Mouse (Mus musculus) intestine, postnatal 0 days (tissue): Measurements from ENCODE around the gene 1700042G07Rik. TPM values are rescaled to one million over a fixed set of nuclear protein-coding genes. Genes with fewer than 3 reads are reported as not detected.
A peak's percentile ranks its signal among the peaks of the same experiment; 100 is the strongest.

Experiments used
- ATAC-seq: fragments of 200-750 bp; cut with Nextera tagmentation; 2 replicates; pipeline ENCODE4 v1.8.0; 2017; ENCODE audit warnings: mild to moderate bottlenecking, moderate TSS enrichment, moderate library complexity
- H3K27ac ChIP-seq: fragments of 300-500 bp; sonication (generic); 2 replicates; pipeline ENCODE4 v1.5.1; 2014; ENCODE audit warnings: mild to moderate bottlenecking, low read depth, low read length, moderate library complexity
- H3K27me3 ChIP-seq: fragments of 300-500 bp; sonication (generic); replicated peaks from 2 replicates; pipeline ENCODE4 v1.6.1; 2014; ENCODE audit warnings: low read length, mixed read lengths; ENCODE audit not compliant: control insufficient read depth, insufficient read depth
- H3K36me3 ChIP-seq: fragments of 300-500 bp; sonication (generic); 2 replicates; pipeline ENCODE4 v1.6.1; 2014; ENCODE audit warnings: mild to moderate bottlenecking, moderate library complexity; ENCODE audit not compliant: control insufficient read depth, insufficient read depth
- H3K4me1 ChIP-seq: fragments of 300-500 bp; sonication (generic); replicated peaks from 2 replicates; pipeline ENCODE4 v1.6.1; 2014; ENCODE audit warnings: antibody characterized with exemption, low read length, mixed read lengths; ENCODE audit not compliant: control insufficient read depth, insufficient read depth
- H3K4me2 ChIP-seq: fragments of 300-500 bp; sonication (generic); replicated peaks from 2 replicates; pipeline ENCODE4 v1.6.1; 2014; ENCODE audit warnings: low read depth, mild to moderate bottlenecking, moderate library complexity
- H3K4me3 ChIP-seq: fragments of 300-500 bp; sonication (generic); 2 replicates; pipeline ENCODE4 v1.5.1; 2014; ENCODE audit warnings: low read depth, low read length
- H3K9ac ChIP-seq: fragments of 300-500 bp; sonication (generic); 2 replicates; pipeline ENCODE4 v1.6.1; 2014; ENCODE audit warnings: mild to moderate bottlenecking, low read depth, low read length
- H3K9me3 ChIP-seq: fragments of 300-500 bp; sonication (generic); 2 replicates; pipeline ENCODE4 v1.6.1; 2016; ENCODE audit warnings: mixed run types; ENCODE audit not compliant: control insufficient read depth
- CTCF ChIP-seq: sonication (generic); IDR thresholded peaks from 2 replicates; pipeline ENCODE4 v1.5.1; 2016; ENCODE audit warnings: low read depth, mild to moderate bottlenecking, control low read depth, antibody characterized with exemption, moderate library complexity
- WGBS: fragments of 180-500 bp; shearing (Covaris S2); extraction: QIAGEN DNeasy Blood & Tissue Kit; methylation state at CpG from one replicate; pipeline ENCODE4 v1.1.7; 2014; 5-methylcytosine and 5-hydroxymethylcytosine counted together
- polyA plus RNA-seq: library from polyadenylated mRNA; unstranded; fragments of >200 nt; fragmentation: Nextera tagmentation; extraction: Ambion mirVana; gene quantifications from 2 replicates; pipeline ENCODE4 v1.2.1, GENCODE M21; 2015

1700042G07Rik gene
- polyA plus RNA-seq, 1 experiment from 2014 or later = not detected

- TF ChIP-seq CTCF = peak; percentile 72
- ATAC-seq = no peak
- Histone ChIP-seq H3K36me3 (peaks cover 36% of the 10 kb centered on the region), H3K27me3 (no peaks in the 10 kb centered on the region), H3K27ac (no peak overlapping the region), H3K4me2 (no peak overlapping the region), H3K4me1 (no peaks in the 10 kb centered on the region), H3K4me3 (no peak overlapping the region), H3K9ac (no peak overlapping the region), H3K9me3 (no peaks in the 10 kb centered on the region)
- WGBS = 72% methylated on average over 3 of the region's 3 CpGs
Observed at GRCm38 (mm10) chr4:116159912-116160311, 13.3 kb upstream of the 1700042G07Rik start.

- Histone ChIP-seq H3K9ac (no peak overlapping the region), H3K27me3 (no peaks in the 10 kb centered on the region), H3K4me1 (no peaks in the 10 kb centered on the region; the same call in 1 of the 2 replicates), H3K27ac (no peak overlapping the region), H3K4me2 (no peak overlapping the region), H3K36me3 (peaks cover 27% of the 10 kb centered on the region), H3K4me3 (no peak overlapping the region), H3K9me3 (no peaks in the 10 kb centered on the region)
- no peak for TF ChIP-seq CTCF
- no peak for ATAC-seq
- 69% methylated on average over 3 of the region's 3 CpGs for WGBS
Observed at GRCm38 (mm10) chr4:116160769-116161168, 12.4 kb upstream of the 1700042G07Rik start.

- WGBS = 73% methylated on average over 4 of the region's 4 CpGs
- no peak for ATAC-seq
- no peak for TF ChIP-seq CTCF
- Histone ChIP-seq H3K4me1 (no peaks in the 10 kb centered on the region; the same call in 1 of the 2 replicates), H3K27me3 (no peaks in the 10 kb centered on the region), H3K27ac (no peak overlapping the region), H3K4me2 (no peak overlapping the region), H3K9ac (no peak overlapping the region), H3K4me3 (no peak overlapping the region), H3K9me3 (no peaks in the 10 kb centered on the region), H3K36me3 (peaks cover 20% of the 10 kb centered on the region)
Observed at GRCm38 (mm10) chr4:116162142-116162541, 11.0 kb upstream of the 1700042G07Rik start.

- no peaks in the 10 kb centered on the region for H3K9me3 ChIP-seq
- TF ChIP-seq CTCF = no peak
- H3K4me3 ChIP-seq = 0 out of 2 replicates have a peak overlapping the region, but pooled peaks have one; percentile 2
- WGBS = 45% methylated on average over 2 of the region's 2 CpGs
- no peaks in the 10 kb centered on the region; the same call in 1 of the 2 replicates for H3K4me1 ChIP-seq
- no peaks in the 10 kb centered on the region for H3K27me3 ChIP-seq
- H3K9ac ChIP-seq = no peak overlapping the region
- peak overlapping the region; percentile 35 for H3K4me2 ChIP-seq
- H3K36me3 ChIP-seq = no peaks in the 10 kb centered on the region
- peak; percentile 53 for ATAC-seq
- H3K27ac ChIP-seq = peak overlapping the region; percentile 62
Observed at GRCm38 (mm10) chr4:116164759-116165554, 8.2 kb upstream of the 1700042G07Rik start.

- H3K27me3 ChIP-seq = no peaks in the 10 kb centered on the region
- peak overlapping the region; percentile 48 for H3K4me2 ChIP-seq
- H3K9me3 ChIP-seq = no peaks in the 10 kb centered on the region
- peak overlapping the region; percentile 62 for H3K27ac ChIP-seq
- no peaks in the 10 kb centered on the region; the same call in 1 of the 2 replicates for H3K4me1 ChIP-seq
- H3K36me3 ChIP-seq = no peaks in the 10 kb centered on the region
- peak; percentile 34 for ATAC-seq
- peak overlapping the region; percentile 2; the same call in 1 of the 2 replicates for H3K4me3 ChIP-seq
- WGBS = 32% methylated on average over 8 of the region's 8 CpGs
- no peak for TF ChIP-seq CTCF
- H3K9ac ChIP-seq = no peak overlapping the region
Observed at GRCm38 (mm10) chr4:116165708-116166407, 7.3 kb upstream of the 1700042G07Rik start.

GRCm38 (mm10) chr4:116167404-116167803 is 5.8 kb upstream of the 1700042G07Rik start, which contains the start of gene Tspan1:
TSS of gene Tspan1 (minus strand) at chr4:116167601.
- Histone ChIP-seq H3K9me3 (no peaks in the 10 kb centered on the region), H3K27ac (peak within 1 kb of the TSS; percentile 62), H3K9ac (no peak within 1 kb of the TSS), H3K4me3 (peak within 1 kb of the TSS; percentile 4; the same call in 1 of the 2 replicates), H3K4me1 (no peaks in the 10 kb centered on the region; the same call in 1 of the 2 replicates), H3K4me2 (peak within 1 kb of the TSS; percentile 48), H3K36me3 (no peaks in the 10 kb centered on the region), H3K27me3 (no peaks in the 10 kb centered on the region)
- peak; percentile 74 for TF ChIP-seq CTCF
- 14% methylated on average over 7 of the region's 7 CpGs for WGBS
- ATAC-seq = peak; percentile 63
